Mouse (Mus musculus): ENCODE measurements around the gene Hopx. TPM values are rescaled to one million over a fixed set of nuclear protein-coding genes. Genes with fewer than 3 reads are reported as not detected.

Hopx gene
- polyA plus RNA-seq, 1 experiment: 18.2 TPM

DNA sequence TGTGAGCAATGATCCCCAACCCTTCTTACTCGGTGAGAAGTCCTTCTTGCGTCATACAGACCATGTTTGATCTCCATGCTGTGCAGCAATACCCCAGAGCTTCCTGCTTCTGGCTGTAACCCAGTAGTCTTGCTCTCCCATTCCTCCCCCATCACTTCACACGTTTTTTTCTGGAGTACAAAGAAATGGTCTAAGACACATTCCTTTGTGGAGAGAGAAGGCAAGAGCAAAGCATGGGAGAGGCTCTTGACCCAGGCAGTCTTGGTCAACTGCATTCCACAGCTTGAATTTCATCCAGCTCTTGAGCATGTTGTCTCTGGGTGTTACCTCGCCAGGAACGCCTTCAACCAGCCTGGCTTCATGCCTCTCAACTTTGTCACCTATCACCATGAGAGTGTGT lies 39.9 kb upstream of the Hopx start:
- H3K27me3 ChIP-seq (ENCODE audit: control insufficient read depth, insufficient read depth, low read length): no peaks in the 10 kb centered on the region
- TF ChIP-seq CTCF (IDR thresholded peaks at IDR 0.05; ENCODE audit: extremely low read depth, insufficient read depth, insufficient read length, insufficient replicate concordance): no peak
- TF ChIP-seq POLR2A (IDR thresholded peaks at IDR 0.05; ENCODE audit: low read depth, low read length): no peak
- no peaks in the 10 kb centered on the region for H3K36me3 ChIP-seq (ENCODE audit: control insufficient read depth, insufficient read depth, low read length)
- no peak overlapping the region for H3K27ac ChIP-seq (ENCODE audit: insufficient read depth, low read length)
- WGBS: 80% methylated on average over 5 of the region's 5 CpGs
- H3K4me3 ChIP-seq (ENCODE audit: extremely low read depth, insufficient read depth, insufficient read length): no peak overlapping the region
- DNase-seq (ENCODE audit: low read depth in 1 of 2, low spot score in 2 of 2): no peak
- H3K4me1 ChIP-seq (ENCODE audit: control insufficient read depth, insufficient read depth, insufficient read length): no peaks in the 10 kb centered on the region

DNA sequence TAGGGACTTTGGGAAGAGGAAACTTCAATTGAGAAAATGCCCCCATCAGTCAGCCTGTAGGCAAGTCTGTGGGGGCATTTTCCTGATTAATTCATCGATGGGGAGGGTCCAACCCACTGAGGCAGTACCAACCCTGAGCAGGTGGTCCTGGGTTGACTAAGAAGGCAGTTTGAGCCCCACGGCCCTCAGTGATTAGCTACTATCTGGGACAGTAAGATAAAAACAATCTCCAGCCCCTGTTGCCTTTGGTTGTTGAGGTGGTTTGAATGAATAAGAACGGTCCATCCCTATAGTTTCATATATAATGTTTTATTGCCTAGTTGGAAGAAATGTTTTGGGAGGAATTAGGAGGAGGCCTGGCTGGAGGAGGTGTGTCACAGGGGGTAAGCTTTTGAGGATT lies 36.8 kb upstream of the Hopx start:
- no peaks in the 10 kb centered on the region; the same call in none of the 2 replicates for H3K4me1 ChIP-seq (ENCODE audit: control insufficient read depth, insufficient read depth, insufficient read length)
- no peak overlapping the region for H3K4me3 ChIP-seq (ENCODE audit: extremely low read depth, insufficient read depth, insufficient read length)
- TF ChIP-seq POLR2A (IDR thresholded peaks at IDR 0.05; ENCODE audit: low read depth, low read length) (no peak), CTCF (IDR thresholded peaks at IDR 0.05; ENCODE audit: extremely low read depth, insufficient read depth, insufficient read length, insufficient replicate concordance) (no peak)
- H3K27me3 ChIP-seq (ENCODE audit: control insufficient read depth, insufficient read depth, low read length): no peaks in the 10 kb centered on the region
- WGBS: 81% methylated on average over 3 of the region's 3 CpGs
- no peak for DNase-seq (ENCODE audit: low read depth in 1 of 2, low spot score in 2 of 2)
- H3K36me3 ChIP-seq (ENCODE audit: control insufficient read depth, insufficient read depth, low read length): no peaks in the 10 kb centered on the region
- no peak overlapping the region for H3K27ac ChIP-seq (ENCODE audit: insufficient read depth, low read length)

DNA sequence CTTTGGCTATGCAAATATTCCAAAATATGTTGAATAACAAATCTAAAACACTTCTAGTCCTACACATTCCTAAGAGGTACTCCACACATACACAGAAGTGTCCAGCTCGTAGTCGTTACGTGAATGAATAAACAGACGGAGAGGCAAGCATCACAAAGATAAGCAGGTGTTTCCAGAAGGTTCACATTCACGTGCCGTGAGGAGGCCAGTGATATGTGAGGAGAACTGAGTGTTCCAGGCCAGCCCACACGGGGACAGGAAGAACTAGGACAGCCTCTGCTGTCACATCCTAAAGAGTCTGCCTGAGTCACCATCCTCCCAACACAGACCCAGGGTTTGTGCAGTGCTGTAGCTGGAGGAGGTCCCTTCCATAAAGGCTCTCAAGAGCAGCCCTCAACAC lies 36.2 kb upstream of the Hopx start:
- H3K36me3 ChIP-seq (ENCODE audit: control insufficient read depth, insufficient read depth, low read length): no peaks in the 10 kb centered on the region
- no peak overlapping the region for H3K27ac ChIP-seq (ENCODE audit: insufficient read depth, low read length)
- DNase-seq (ENCODE audit: low read depth in 1 of 2, low spot score in 2 of 2): no peak
- no peaks in the 10 kb centered on the region for H3K27me3 ChIP-seq (ENCODE audit: control insufficient read depth, insufficient read depth, low read length)
- no peak for TF ChIP-seq POLR2A (IDR thresholded peaks at IDR 0.05; ENCODE audit: low read depth, low read length)
- no peak for TF ChIP-seq CTCF (IDR thresholded peaks at IDR 0.05; ENCODE audit: extremely low read depth, insufficient read depth, insufficient read length, insufficient replicate concordance)
- no peaks in the 10 kb centered on the region; the same call in none of the 2 replicates for H3K4me1 ChIP-seq (ENCODE audit: control insufficient read depth, insufficient read depth, insufficient read length)
- 77% methylated on average over 7 of the region's 7 CpGs for WGBS
- H3K4me3 ChIP-seq (ENCODE audit: extremely low read depth, insufficient read depth, insufficient read length): no peak overlapping the region

DNA sequence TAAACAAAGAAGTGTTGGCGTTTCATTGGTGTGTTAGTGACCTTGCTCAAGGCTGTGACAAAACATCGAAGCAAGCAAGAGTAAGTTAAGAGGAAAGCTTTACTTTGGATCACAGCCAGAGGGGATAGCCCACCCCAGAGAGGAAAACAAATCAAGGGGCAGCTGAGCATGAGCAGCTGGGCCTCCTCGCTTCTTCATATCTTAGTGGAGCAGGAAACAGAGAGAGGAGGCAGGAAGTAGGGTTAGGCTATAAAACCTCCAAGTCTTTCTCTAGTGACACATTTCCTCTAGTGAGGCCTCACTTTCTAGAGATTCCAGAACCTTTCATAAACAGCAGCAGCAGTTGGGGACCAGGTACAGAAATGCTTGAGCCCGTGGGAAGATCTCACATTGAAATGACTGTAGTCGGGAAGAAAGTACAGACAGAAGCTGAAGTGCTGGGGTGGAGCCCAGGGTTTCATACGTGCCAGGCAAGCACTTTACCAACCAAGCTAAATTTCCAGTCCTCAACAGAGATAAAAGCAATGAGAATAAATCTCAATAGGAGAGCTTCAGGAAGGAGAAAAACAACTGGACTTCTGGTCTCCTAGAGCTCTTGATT lies 33.2 kb upstream of the Hopx start:
- H3K4me3 ChIP-seq (ENCODE audit: extremely low read depth, insufficient read depth, insufficient read length): no peak overlapping the region
- DNase-seq (ENCODE audit: low read depth in 1 of 2, low spot score in 2 of 2): no peak
- H3K27me3 ChIP-seq (ENCODE audit: control insufficient read depth, insufficient read depth, low read length): no peaks in the 10 kb centered on the region
- H3K36me3 ChIP-seq (ENCODE audit: control insufficient read depth, insufficient read depth, low read length): no peaks in the 10 kb centered on the region
- TF ChIP-seq CTCF (IDR thresholded peaks at IDR 0.05; ENCODE audit: extremely low read depth, insufficient read depth, insufficient read length, insufficient replicate concordance): no peak
- TF ChIP-seq POLR2A (IDR thresholded peaks at IDR 0.05; ENCODE audit: low read depth, low read length): no peak
- H3K4me1 ChIP-seq (ENCODE audit: control insufficient read depth, insufficient read depth, insufficient read length): peaks cover 3% of the 10 kb centered on the region
- H3K27ac ChIP-seq (ENCODE audit: insufficient read depth, low read length): no peak overlapping the region
- 39% methylated on average over 6 of the region's 6 CpGs for WGBS

DNA sequence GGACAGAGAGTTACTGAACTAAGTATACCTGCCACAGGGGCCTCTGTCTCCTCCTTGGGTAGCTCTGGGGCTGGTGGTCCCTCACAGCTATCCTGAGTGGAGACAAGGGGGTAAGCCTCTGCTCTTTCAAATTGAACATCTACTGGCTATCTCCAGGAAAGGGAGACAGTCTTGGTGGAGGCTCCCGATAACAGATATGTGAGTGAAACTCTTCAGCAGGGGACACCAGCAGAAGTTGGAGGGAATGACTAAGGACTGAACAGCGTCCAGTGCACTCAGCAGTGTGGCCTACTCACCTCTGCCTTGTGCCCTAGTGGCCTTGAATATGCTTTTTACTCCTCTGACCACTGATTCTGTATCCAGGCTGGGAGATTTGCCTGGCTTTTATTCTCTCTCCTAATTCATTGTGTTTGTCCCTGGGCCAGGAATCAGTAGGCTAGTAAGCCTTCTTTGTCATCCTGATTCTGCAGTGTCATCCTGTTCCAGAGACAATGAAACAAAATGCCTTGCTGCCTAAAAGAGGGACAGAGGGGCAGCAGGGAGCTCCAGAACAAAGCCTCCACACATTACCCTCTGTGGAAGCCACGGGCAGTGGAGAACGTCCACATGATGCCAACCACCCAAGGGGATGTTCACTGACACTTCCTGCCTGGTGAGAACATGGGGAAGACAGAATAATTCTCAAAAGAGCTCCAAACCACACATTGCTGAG lies 31.7 kb upstream of the Hopx start:
- 52% methylated on average over 4 of the region's 4 CpGs for WGBS
- Histone ChIP-seq H3K4me3 (ENCODE audit: extremely low read depth, insufficient read depth, insufficient read length) (no peak overlapping the region), H3K36me3 (ENCODE audit: control insufficient read depth, insufficient read depth, low read length) (no peaks in the 10 kb centered on the region), H3K27ac (ENCODE audit: insufficient read depth, low read length) (no peak overlapping the region), H3K27me3 (ENCODE audit: control insufficient read depth, insufficient read depth, low read length) (no peaks in the 10 kb centered on the region), H3K4me1 (ENCODE audit: control insufficient read depth, insufficient read depth, insufficient read length) (peaks cover 3% of the 10 kb centered on the region)
- TF ChIP-seq CTCF (IDR thresholded peaks at IDR 0.05; ENCODE audit: extremely low read depth, insufficient read depth, insufficient read length, insufficient replicate concordance): no peak
- TF ChIP-seq POLR2A (IDR thresholded peaks at IDR 0.05; ENCODE audit: low read depth, low read length): no peak
- no peak for DNase-seq (ENCODE audit: low read depth in 1 of 2, low spot score in 2 of 2)

DNA sequence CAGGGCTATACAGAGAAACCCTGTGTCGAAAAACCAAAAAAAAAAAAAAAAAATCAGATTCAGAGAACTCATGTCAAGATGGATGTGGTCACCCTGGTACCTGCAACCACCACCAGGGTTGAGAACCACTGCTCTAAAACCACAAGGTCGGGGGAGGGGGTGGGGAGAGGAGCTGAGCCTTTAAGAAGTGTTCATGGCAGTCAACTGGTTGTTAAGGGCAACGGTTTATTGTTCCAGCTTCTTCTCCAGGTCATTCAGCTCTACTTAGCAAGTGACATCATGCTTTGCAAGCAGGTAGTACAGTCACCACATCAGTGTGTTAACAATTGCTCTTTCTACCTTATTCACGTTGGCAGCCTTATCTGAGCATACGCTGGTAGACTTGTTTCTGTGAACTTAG lies 29.7 kb upstream of the Hopx start:
- TF ChIP-seq CTCF (IDR thresholded peaks at IDR 0.05; ENCODE audit: extremely low read depth, insufficient read depth, insufficient read length, insufficient replicate concordance) (no peak), POLR2A (IDR thresholded peaks at IDR 0.05; ENCODE audit: low read depth, low read length) (no peak)
- H3K4me1 ChIP-seq (ENCODE audit: control insufficient read depth, insufficient read depth, insufficient read length): peaks cover 3% of the 10 kb centered on the region
- WGBS: 22% methylated on average over 5 of the region's 5 CpGs
- no peaks in the 10 kb centered on the region for H3K36me3 ChIP-seq (ENCODE audit: control insufficient read depth, insufficient read depth, low read length)
- no peaks in the 10 kb centered on the region for H3K27me3 ChIP-seq (ENCODE audit: control insufficient read depth, insufficient read depth, low read length)
- DNase-seq (ENCODE audit: low read depth in 1 of 2, low spot score in 2 of 2): peak in 1 of 2 experiments; percentile 55
- H3K4me3 ChIP-seq (ENCODE audit: extremely low read depth, insufficient read depth, insufficient read length): no peak overlapping the region
- H3K27ac ChIP-seq (ENCODE audit: insufficient read depth, low read length): no peak overlapping the region

DNA sequence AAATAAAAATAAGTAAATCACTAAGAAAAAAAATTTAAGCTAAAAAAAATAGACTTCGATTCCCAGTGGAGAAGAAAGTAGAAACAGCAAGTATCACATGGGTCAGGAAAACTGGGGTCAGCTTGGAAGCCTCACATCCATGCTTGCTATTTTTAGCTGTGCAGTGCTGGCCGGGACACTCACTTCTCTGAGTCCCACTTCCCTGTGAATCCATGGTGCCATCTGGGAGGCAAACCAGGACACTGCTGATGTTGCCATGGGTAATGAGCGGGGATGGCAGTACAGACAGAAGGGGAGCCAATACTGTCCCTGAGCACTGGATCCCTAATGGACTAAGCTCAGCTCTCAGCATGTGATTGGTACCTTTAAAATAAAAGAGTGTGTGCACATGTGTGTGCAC lies 28.2 kb upstream of the Hopx start:
- peaks cover 3% of the 10 kb centered on the region for H3K4me1 ChIP-seq (ENCODE audit: control insufficient read depth, insufficient read depth, insufficient read length)
- no peak overlapping the region for H3K27ac ChIP-seq (ENCODE audit: insufficient read depth, low read length)
- no peak for DNase-seq (ENCODE audit: low read depth in 1 of 2, low spot score in 2 of 2)
- no peak for TF ChIP-seq CTCF (IDR thresholded peaks at IDR 0.05; ENCODE audit: extremely low read depth, insufficient read depth, insufficient read length, insufficient replicate concordance)
- TF ChIP-seq POLR2A (IDR thresholded peaks at IDR 0.05; ENCODE audit: low read depth, low read length): no peak
- no peaks in the 10 kb centered on the region for H3K27me3 ChIP-seq (ENCODE audit: control insufficient read depth, insufficient read depth, low read length)
- no peak overlapping the region for H3K4me3 ChIP-seq (ENCODE audit: extremely low read depth, insufficient read depth, insufficient read length)
- H3K36me3 ChIP-seq (ENCODE audit: control insufficient read depth, insufficient read depth, low read length): no peaks in the 10 kb centered on the region
- 87% methylated on average over 3 of the region's 3 CpGs for WGBS

Measured in spleen, adult 2 months (tissue).